Mouse (Mus musculus): ENCODE data around the gene Ankar.

Gene Ankar

GRCm38 (mm10) chr1:72716926-72717325 lies 16.5 kb upstream of the Ankar start:
- POLR2A ChIA-PET: interaction anchor here (0.8 to 12.4 kb wide), 37 partner anchors 9 to 473 kb away, joined by 3 to 306 read pairs (median 8); partner anchors contain the start of gene Igfbp2 (in 2 of the 4)
- CTCF ChIA-PET: interaction anchor here (0.7 to 6.2 kb wide), 11 partner anchors 14 to 1146 kb away, joined by 3 to 90 read pairs (median 4); no protein-coding TSS in a partner anchor

- POLR2A ChIA-PET: interaction anchor here (0.6 to 12.4 kb wide), 49 partner anchors 9 to 480 kb away, joined by 3 to 306 read pairs (median 5); partner anchors contain the start of gene Igfbp2 (in 2 of the 4)
- CTCF ChIA-PET: interaction anchor here (0.7 to 6.2 kb wide), 10 partner anchors 77 to 1147 kb away, joined by 3 to 90 read pairs (median 3); no protein-coding TSS in a partner anchor
Observed at GRCm38 (mm10) chr1:72716421-72716820, 16.0 kb upstream of the Ankar start.

- CTCF ChIA-PET: interaction anchor here (0.6 to 6.2 kb wide), 9 partner anchors 9 to 1147 kb away, joined by 3 to 90 read pairs (median 3); no protein-coding TSS in a partner anchor
- POLR2A ChIA-PET: interaction anchor here (0.6 to 12.4 kb wide), 59 partner anchors 8 to 479 kb away, joined by 3 to 306 read pairs (median 5); partner anchors contain the start of genes Igfbp2 (in 3 of the 4), Igfbp5 (in 1 of the 4) and Smarcal1 (in 1 of the 4)
Observed at GRCm38 (mm10) chr1:72715593-72716361, 15.4 kb upstream of the Ankar start.

GRCm38 (mm10) chr1:72715065-72715464 lies 14.7 kb upstream of the Ankar start:
- ChIA-PET CTCF (interaction anchor here in 3 of 4 experiments (0.7 to 6.2 kb wide), 3 partner anchors 9 to 141 kb away, joined by 3 to 90 read pairs (median 3); no protein-coding TSS in a partner anchor), POLR2A (interaction anchor here (0.6 to 12.4 kb wide), 46 partner anchors 8 to 488 kb away, joined by 3 to 306 read pairs (median 5); partner anchors contain the start of genes Igfbp2 (in 3 of the 4), Ankar (in 1 of the 4), Igfbp5 (in 1 of the 4) and Smarcal1 (in 1 of the 4))

- ChIA-PET CTCF (interaction anchor here in 2 of 4 experiments (0.7 to 6.2 kb wide), 3 partner anchors 109 to 428 kb away, joined by 3 to 90 read pairs (median 5); no protein-coding TSS in a partner anchor), POLR2A (interaction anchor here (0.6 to 12.4 kb wide), 43 partner anchors 9 to 488 kb away, joined by 3 to 306 read pairs (median 4); partner anchors contain the start of genes Igfbp2 (in 3 of the 4), Ankar (in 1 of the 4) and Igfbp5 (in 1 of the 4))
Observed at GRCm38 (mm10) chr1:72714547-72714946, 14.2 kb upstream of the Ankar start.

GRCm38 (mm10) chr1:72711684-72712083 lies 11.3 kb upstream of the Ankar start:
- ChIA-PET POLR2A (interaction anchor here in 3 of 4 experiments (0.9 to 12.4 kb wide), 30 partner anchors 9 to 487 kb away, joined by 3 to 306 read pairs (median 6); partner anchors contain the start of genes Smarcal1 (in 3 of the 3), Igfbp2 (in 2 of the 3) and Igfbp5 (in 1 of the 3)), CTCF (no interaction called here)

GRCm38 (mm10) chr1:72710753-72711653 lies 10.6 kb upstream of the Ankar start, which contains the start of gene Rpl37a:
Gene Rpl37a, plus strand, starts transcription at chr1:72711290.
- POLR2A ChIA-PET: interaction anchor here (0.5 to 12.4 kb wide), 55 partner anchors 9 to 538 kb away, joined by 3 to 306 read pairs (median 4); partner anchors contain the start of genes Smarcal1 (in 3 of the 4), Igfbp2 (in 2 of the 4), Igfbp5 (in 2 of the 4) and Pecr (in 1 of the 4)
- CTCF ChIA-PET: interaction anchor here in 1 of 4 experiments (0.8 kb wide), 1 partner anchor 144 kb away, joined by 3 read pairs; no protein-coding TSS in a partner anchor

- ChIA-PET POLR2A (interaction anchor here in 1 of 4 experiments (0.7 to 1.7 kb wide), 3 partner anchors 8 to 96 kb away, joined by 3 to 8 read pairs (median 3); no protein-coding TSS in a partner anchor), CTCF (interaction anchor here in 1 of 4 experiments (0.6 kb wide), 1 partner anchor 136 kb away, joined by 3 read pairs; no protein-coding TSS in a partner anchor)
Observed at GRCm38 (mm10) chr1:72707525-72707924, 7.1 kb upstream of the Ankar start.

GRCm38 (mm10) chr1:72698651-72699050 lies 1.7 kb downstream of the Ankar start:
- POLR2A ChIA-PET: interaction anchor here in 1 of 4 experiments (1.0 kb wide), 1 partner anchor 97 kb away, joined by 3 read pairs; no protein-coding TSS in a partner anchor
- CTCF ChIA-PET: no interaction called here

- ChIA-PET CTCF (no interaction called here), POLR2A (interaction anchor here in 1 of 4 experiments (0.6 kb wide), 1 partner anchor 461 kb away, joined by 3 read pairs; no protein-coding TSS in a partner anchor)
Observed at GRCm38 (mm10) chr1:72696256-72696655, 4.1 kb downstream of the Ankar start.

GRCm38 (mm10) chr1:72673070-72673469 lies 27.3 kb downstream of the Ankar start:
- CTCF ChIA-PET: no interaction called here
- POLR2A ChIA-PET: interaction anchor here in 1 of 4 experiments (1.3 to 1.5 kb wide), 2 partner anchors 20 to 39 kb away, joined by 3 to 4 read pairs; no protein-coding TSS in a partner anchor

- CTCF ChIA-PET: no interaction called here
- POLR2A ChIA-PET: interaction anchor here in 3 of 4 experiments (0.6 to 2.0 kb wide), 13 partner anchors 12 to 391 kb away, joined by 3 to 5 read pairs (median 3); partner anchors contain the start of genes Rpl37a (in 2 of the 3), Igfbp2 (in 1 of the 3) and Smarcal1 (in 1 of the 3)
Observed at GRCm38 (mm10) chr1:72640658-72641410, 59.5 kb downstream of the Ankar start.

- ChIA-PET POLR2A (interaction anchor here in 2 of 4 experiments (0.8 to 1.0 kb wide), 2 partner anchors 12 to 18 kb away, joined by 3 read pairs; no protein-coding TSS in a partner anchor), CTCF (no interaction called here)
Observed at GRCm38 (mm10) chr1:72635221-72635620, 65.2 kb downstream of the Ankar start.

GRCm38 (mm10) chr1:72612172-72612571 lies 88.2 kb downstream of the Ankar start:
- POLR2A ChIA-PET: interaction anchor here in 1 of 4 experiments (1.0 to 1.5 kb wide), 2 partner anchors 11 kb away, joined by 3 to 4 read pairs; no protein-coding TSS in a partner anchor
- CTCF ChIA-PET: no interaction called here

GRCm38 (mm10) chr1:72609887-72610877 lies 90.2 kb downstream of the Ankar start:
- CTCF ChIA-PET: interaction anchor here in 3 of 4 experiments (0.5 to 1.2 kb wide), 11 partner anchors 10 to 297 kb away, joined by 3 to 11 read pairs (median 4); partner anchors contain the start of gene Smarcal1 (in 1 of the 3)

More at GRCm38 (mm10) chr1:72609887-72610877, 90.2 kb downstream of the Ankar start:
- POLR2A ChIA-PET: interaction anchor here in 3 of 4 experiments (0.6 to 1.8 kb wide), 20 partner anchors 8 to 383 kb away, joined by 3 to 5 read pairs (median 3); partner anchors contain the start of genes Smarcal1 (in 1 of the 3) and Xrcc5 (in 1 of the 3)
